Mouse (Mus musculus) cerebellum, adult 2 months (tissue): ENCODE results near the gene Cers5.

Source experiments
- CTCF ChIP-seq: fragments of 200-500 bp; IDR thresholded peaks from 2 replicates; pipeline ENCODE4 v1.5.1; 2011; ENCODE audit warnings: low read depth, mild to moderate bottlenecking, control low read depth, low read length, moderate library complexity, borderline replicate concordance; ENCODE audit not compliant: insufficient read depth
- POLR2A ChIP-seq: fragments of 200-500 bp; IDR thresholded peaks from 2 replicates; pipeline ENCODE4 v1.6.1; 2011; ENCODE audit warnings: low read length, control low read depth, borderline replicate concordance; ENCODE audit not compliant: insufficient read depth

DNA sequence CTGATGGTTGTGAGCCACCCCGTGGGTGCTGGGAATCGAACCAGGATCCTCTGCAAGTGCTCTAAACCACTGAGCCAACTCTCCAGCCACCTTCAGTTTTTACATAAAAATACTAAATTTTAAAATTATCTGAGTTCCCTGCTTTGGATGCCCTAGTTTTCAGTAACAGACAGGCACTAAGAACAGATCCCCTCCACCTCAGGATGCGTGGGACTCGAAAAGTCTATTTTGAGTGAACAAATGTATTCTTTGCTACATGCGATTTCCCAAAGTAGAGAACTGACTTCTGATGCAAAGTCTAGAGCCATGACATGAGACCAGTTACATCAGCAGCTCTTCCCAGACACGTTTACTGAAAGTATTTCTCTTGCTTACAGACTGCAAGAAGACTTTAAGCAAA, 17.8 kb upstream of the Cers5 start:
- TF ChIP-seq CTCF (no peak), POLR2A (no peak)
